Mouse (Mus musculus) heart, postnatal 0 days (tissue): ENCODE data around the gene H2-D1. TPM values are rescaled to one million over a fixed set of nuclear protein-coding genes. Genes with fewer than 3 reads are reported as not detected.

Source experiments
- ATAC-seq: fragments of 200-750 bp; cut with Nextera tagmentation; 2 replicates; pipeline ENCODE4 v1.8.0; 2017; ENCODE audit warnings: low read depth, moderate number of reproducible peaks, moderate library complexity; ENCODE audit not compliant: insufficient read depth
- DNase-seq: peaks from one replicate; pipeline ENCODE4 v3.0.0-alpha.2; 2016; ENCODE audit warnings: low spot score
- H3K27ac ChIP-seq: fragments of 300-500 bp; sonication (generic); 2 replicates; pipeline ENCODE4 v1.5.1; 2014; ENCODE audit warnings: low read depth, mild to moderate bottlenecking
- H3K27me3 ChIP-seq: fragments of 300-500 bp; sonication (generic); 2 replicates; pipeline ENCODE4 v1.6.1; 2014; ENCODE audit warnings: low read length, mixed read lengths; ENCODE audit not compliant: control insufficient read depth, insufficient read depth
- H3K36me3 ChIP-seq: fragments of 300-500 bp; sonication (generic); replicated peaks from 2 replicates; pipeline ENCODE4 v1.6.1; 2014; ENCODE audit warnings: low read length, mixed read lengths; ENCODE audit not compliant: control insufficient read depth, insufficient read depth
- H3K4me1 ChIP-seq: fragments of 300-500 bp; sonication (generic); 2 replicates; pipeline ENCODE4 v1.6.1; 2014; ENCODE audit warnings: antibody characterized with exemption; ENCODE audit not compliant: control insufficient read depth, insufficient read depth
- H3K4me2 ChIP-seq: fragments of 300-500 bp; sonication (generic); 2 replicates; pipeline ENCODE4 v1.6.1; 2014; ENCODE audit warnings: low read depth, mild to moderate bottlenecking, low read length, moderate library complexity
- H3K4me3 ChIP-seq: fragments of 300-500 bp; sonication (generic); 2 replicates; pipeline ENCODE4 v1.5.1; 2014; ENCODE audit warnings: low read depth, low read length
- H3K9ac ChIP-seq: fragments of 300-500 bp; sonication (generic); replicated peaks from 2 replicates; pipeline ENCODE4 v1.6.1; 2014; ENCODE audit warnings: low read depth, low read length, mixed read lengths
- H3K9me3 ChIP-seq: fragments of 300-500 bp; sonication (generic); replicated peaks from 2 replicates; pipeline ENCODE4 v1.6.1; 2016; ENCODE audit warnings: low read length; ENCODE audit not compliant: control insufficient read depth
- CTCF ChIP-seq: IDR thresholded peaks from 2 replicates; pipeline ENCODE4 v1.5.1; 2016; ENCODE audit warnings: antibody characterized with exemption, control low read depth, low read depth
- EP300 ChIP-seq: IDR thresholded peaks from 2 replicates; pipeline ENCODE4 v1.6.1; 2016; ENCODE audit warnings: antibody characterized with exemption, low read depth
- WGBS: fragments of 180-500 bp; shearing (Covaris S2); extraction: QIAGEN DNeasy Blood & Tissue Kit; methylation state at CpG from one replicate; pipeline ENCODE4 v1.1.7; 2014; 5-methylcytosine and 5-hydroxymethylcytosine counted together
- polyA plus RNA-seq: library from polyadenylated mRNA; unstranded; fragments of >200 nt; fragmentation: Nextera tagmentation; extraction: Ambion mirVana; gene quantifications from 2 replicates; pipeline ENCODE4 v1.2.1, GENCODE M21; 2015
- total RNA-seq: library from RNA; depleted of rRNA; stranded (reverse); fragments of >200 nt; gene quantifications from 2 replicates; pipeline ENCODE4 v1.2.3, GENCODE M21; 2014; ENCODE audit warnings: low replicate concordance

Gene H2-D1
- total and polyA plus RNA-seq, 2 experiments from 2014 or later: 104 to 113 TPM

GRCm38 (mm10) chr17:35255301-35255700 lies 7.2 kb upstream of the H2-D1 start:
- H3K4me3 ChIP-seq: no peak overlapping the region
- H3K9me3 ChIP-seq: no peaks in the 10 kb centered on the region
- 0 out of 2 replicates have a peak, but pooled peaks cover 8% of the 10 kb centered on the region for H3K4me1 ChIP-seq
- TF ChIP-seq EP300 (no peak), CTCF (no peak)
- peaks cover 37% of the 10 kb centered on the region for H3K36me3 ChIP-seq
- 0 out of 2 replicates have a peak, but pooled peaks cover 6% of the 10 kb centered on the region for H3K27me3 ChIP-seq
- 57% methylated on average over 3 of the region's 3 CpGs for WGBS
- no peak overlapping the region for H3K27ac ChIP-seq
- DNase-seq (no peak), ATAC-seq (no peak)
- H3K4me2 ChIP-seq: no peak overlapping the region
- H3K9ac ChIP-seq: no peak overlapping the region

- Histone ChIP-seq H3K9me3 (no peaks in the 10 kb centered on the region), H3K27ac (no peak overlapping the region), H3K27me3 (0 out of 2 replicates have a peak, but pooled peaks cover 6% of the 10 kb centered on the region), H3K4me1 (0 out of 2 replicates have a peak, but pooled peaks cover 8% of the 10 kb centered on the region), H3K4me2 (no peak overlapping the region), H3K36me3 (peaks cover 33% of the 10 kb centered on the region), H3K9ac (no peak overlapping the region), H3K4me3 (no peak overlapping the region)
- 51% methylated on average over 4 of the region's 4 CpGs for WGBS
- DNase-seq (no peak), ATAC-seq (no peak)
- TF ChIP-seq EP300 (no peak), CTCF (no peak)
Observed at GRCm38 (mm10) chr17:35255704-35256103, 6.8 kb upstream of the H2-D1 start.

GRCm38 (mm10) chr17:35257378-35257777 lies 5.2 kb upstream of the H2-D1 start:
- Histone ChIP-seq H3K27me3 (peaks cover 15% of the 10 kb centered on the region; the same call in 1 of the 2 replicates), H3K27ac (no peak overlapping the region), H3K4me1 (peaks cover 9% of the 10 kb centered on the region; the same call in 1 of the 2 replicates), H3K4me3 (no peak overlapping the region), H3K36me3 (peaks cover 16% of the 10 kb centered on the region), H3K9ac (no peak overlapping the region), H3K9me3 (no peaks in the 10 kb centered on the region), H3K4me2 (no peak overlapping the region)
- 53% methylated on average over 1 of the region's 1 CpGs for WGBS
- TF ChIP-seq EP300 (no peak), CTCF (no peak)
- no peak for ATAC-seq
- no peak for DNase-seq

- H3K27ac ChIP-seq: no peak overlapping the region
Observed at GRCm38 (mm10) chr17:35257824-35258491, 4.6 kb upstream of the H2-D1 start.

GRCm38 (mm10) chr17:35258492-35259478 lies 3.7 kb upstream of the H2-D1 start:
- Histone ChIP-seq H3K9me3 (no peaks in the 10 kb centered on the region), H3K36me3 (peaks cover 2% of the 10 kb centered on the region), H3K9ac (no peak overlapping the region), H3K4me3 (peak overlapping the region; percentile 43; the same call in 1 of the 2 replicates), H3K27me3 (peaks cover 21% of the 10 kb centered on the region; the same call in 1 of the 2 replicates), H3K4me2 (no peak overlapping the region), H3K4me1 (peaks cover 12% of the 10 kb centered on the region; the same call in 1 of the 2 replicates), H3K27ac (peak overlapping the region; percentile 11; the same call in 1 of the 2 replicates)
- DNase-seq (no peak), ATAC-seq (no peak)
- WGBS: 49% methylated on average over 12 of the region's 14 CpGs
- no peak for TF ChIP-seq EP300
- no peak; the same call in 1 of the 2 replicates for TF ChIP-seq CTCF

More at GRCm38 (mm10) chr17:35257824-35258491, 4.6 kb upstream of the H2-D1 start:
- peaks cover 11% of the 10 kb centered on the region for H3K36me3 ChIP-seq
- peaks cover 12% of the 10 kb centered on the region; the same call in 1 of the 2 replicates for H3K4me1 ChIP-seq
- peak overlapping the region; percentile 64 for H3K4me2 ChIP-seq
- TF ChIP-seq EP300 (no peak), CTCF (peak; percentile 94)
- WGBS: 12% methylated on average over 17 of the region's 17 CpGs
- H3K27me3 ChIP-seq: peaks cover 18% of the 10 kb centered on the region; the same call in 1 of the 2 replicates
- H3K9ac ChIP-seq: 0 out of 2 replicates have a peak overlapping the region, but pooled peaks have one; percentile 36
- peak; percentile 92 for DNase-seq
- peak overlapping the region; percentile 43 for H3K4me3 ChIP-seq
- peak; percentile 55; the same call in 1 of the 2 replicates for ATAC-seq
- no peaks in the 10 kb centered on the region for H3K9me3 ChIP-seq
